Mouse (Mus musculus): ENCODE results near the gene Nadk. TPM values are rescaled to one million over a fixed set of nuclear protein-coding genes. Genes with fewer than 3 reads are reported as not detected.

The Nadk gene
- 85.3 and 86.3 TPM in 2 replicates for polyA plus RNA-seq (2012; rRNA removed)

DNA sequence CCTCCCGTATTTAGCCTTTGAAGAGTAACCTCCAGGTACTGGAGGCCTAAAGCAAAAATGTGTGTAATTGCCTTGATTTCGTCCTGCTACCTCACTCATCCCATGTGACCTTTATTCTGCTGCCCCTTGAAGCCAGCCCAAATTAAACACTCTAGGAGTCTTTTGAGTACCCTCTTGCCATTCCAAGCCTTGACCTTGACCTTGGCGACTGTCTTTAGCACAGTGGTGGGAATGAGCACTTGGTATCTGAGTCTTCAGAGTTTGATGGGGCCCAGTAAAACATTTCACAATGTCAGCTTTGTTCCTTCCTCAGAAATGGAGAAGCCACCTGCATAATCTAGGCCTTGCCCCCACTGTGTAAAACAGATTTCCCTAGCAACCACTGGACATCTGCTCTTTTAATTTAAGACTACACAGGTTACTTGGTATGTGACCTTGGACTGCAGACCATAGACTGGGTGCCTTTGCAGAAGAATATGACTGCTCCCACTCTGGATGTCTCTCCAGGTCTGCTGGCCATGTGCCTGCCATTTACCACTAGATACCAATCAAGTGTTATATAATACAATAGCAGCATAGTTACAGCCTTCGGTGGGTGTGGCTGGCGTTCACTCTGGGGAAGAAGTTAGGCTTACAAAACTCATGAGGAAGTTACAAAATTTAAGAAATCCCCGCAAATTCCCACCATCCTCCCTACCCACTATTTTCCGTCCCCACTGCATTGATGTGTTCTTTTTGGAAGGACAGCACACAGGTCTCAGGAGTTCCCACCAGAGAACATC is at the start of gene Nadk:
Gene Nadk (plus strand): TSS at position 718 of the 782 bp plus-strand sequence.

DNA sequence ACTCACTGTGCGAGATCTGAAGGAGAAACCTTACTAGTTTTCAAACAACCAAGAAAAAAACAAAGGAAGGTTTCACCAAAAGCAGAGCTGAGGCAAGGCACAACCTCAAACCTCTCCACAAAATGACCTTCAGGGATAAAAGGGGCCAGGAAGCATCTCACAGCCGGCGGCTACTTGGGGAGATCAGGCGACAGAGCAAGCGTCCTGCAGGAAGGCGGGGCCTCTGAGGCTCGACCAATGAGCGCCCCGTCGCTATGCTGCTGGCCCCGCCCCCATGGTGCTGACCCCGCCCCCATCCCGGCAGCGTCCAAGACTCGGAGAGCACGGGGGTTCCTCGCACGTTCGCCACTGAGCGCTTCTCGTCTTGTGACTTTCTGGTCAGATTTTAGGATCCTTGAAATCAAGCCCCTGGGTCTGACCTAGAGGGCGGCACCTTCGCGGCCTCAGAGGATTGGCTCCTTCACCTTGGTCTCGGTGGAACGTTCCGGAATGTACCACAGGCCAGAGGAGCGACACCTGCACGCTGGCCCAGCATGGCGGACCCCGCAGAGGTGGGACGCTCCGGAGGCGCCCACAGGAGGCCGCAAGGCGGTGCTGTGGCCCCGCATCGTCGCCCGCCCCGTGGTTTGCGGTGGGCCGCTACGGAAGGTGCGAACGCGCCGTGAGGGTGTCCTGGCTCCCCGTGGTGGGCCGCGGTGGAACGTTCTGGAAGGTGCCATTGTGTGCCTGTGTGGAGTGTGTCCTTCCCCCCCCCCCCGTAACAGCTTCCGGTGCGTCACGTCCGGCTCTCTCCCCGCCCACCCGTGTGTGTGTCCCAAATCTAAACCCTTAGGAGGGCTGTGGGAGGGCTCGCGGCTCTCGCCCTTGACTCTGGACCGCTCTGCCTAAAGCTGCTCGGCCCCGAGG is 39.2 kb downstream of the Nadk start, which contains the start of gene Slc35e2:
Gene Slc35e2 (plus strand): TSS at position 326 of the 906 bp plus-strand sequence.

DNA sequence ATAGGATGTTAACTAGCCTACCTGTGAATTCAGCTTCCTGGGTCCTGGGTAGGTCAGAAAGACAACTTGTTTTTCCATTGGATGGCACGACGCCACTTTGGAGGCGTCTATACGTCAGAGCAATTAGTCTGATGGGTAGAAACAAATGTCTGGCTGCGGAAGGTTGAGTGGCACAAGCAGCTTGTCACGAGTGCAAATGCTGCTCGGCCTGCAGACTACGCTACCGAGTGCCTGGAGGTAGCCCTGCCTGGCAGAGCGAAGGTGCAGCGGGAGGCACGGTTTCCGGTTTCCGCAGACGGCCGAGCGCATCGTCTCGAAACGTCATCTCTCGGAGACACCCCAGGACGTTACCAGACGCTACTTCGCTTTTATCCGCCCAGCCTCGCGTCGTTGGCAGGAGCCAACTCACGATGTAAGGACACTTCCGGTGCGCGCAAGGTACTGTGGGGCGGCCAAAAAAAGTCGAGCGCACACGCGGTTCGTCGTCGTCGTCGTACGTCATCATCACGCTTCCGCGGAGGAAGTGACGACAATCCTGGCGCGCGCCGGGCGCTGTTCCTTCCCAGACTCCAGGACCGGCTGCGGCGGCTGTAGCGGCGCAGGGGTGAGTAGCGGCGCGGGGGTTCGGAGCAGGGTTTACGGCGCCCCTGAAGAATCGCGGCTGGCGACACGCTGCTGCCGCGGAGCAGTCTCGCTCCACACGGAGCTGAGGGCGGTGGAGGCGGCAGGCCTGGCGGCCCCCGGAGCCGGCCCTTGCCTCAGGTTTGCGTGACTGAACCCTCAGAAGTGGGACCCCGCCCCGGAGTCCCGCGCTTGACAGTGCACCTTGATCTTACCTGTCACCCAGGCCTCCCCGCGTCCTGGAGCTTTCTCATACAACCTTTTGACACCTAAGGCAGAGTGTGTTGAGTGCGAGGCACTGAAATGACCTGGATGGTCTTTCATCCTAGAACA is 62.4 kb downstream of the Nadk start, which contains the start of gene Cdk11b:
Gene Cdk11b (plus strand): TSS at position 517 of the 954 bp plus-strand sequence.

Other genes with a start within 250 kb of the Nadk start
- gene Prkcz, start 201.0 kb upstream of the Nadk start, polyA plus RNA-seq (2012; rRNA removed): 11.9 and 16.3 TPM in 2 replicates
- gene Gabrd, start 164.3 kb upstream of the Nadk start, polyA plus RNA-seq (2012; rRNA removed): 0.05 and 0.13 TPM in 2 replicates
- gene Cfap74, start 153.2 kb upstream of the Nadk start, polyA plus RNA-seq (2012; rRNA removed): 0.13 and 0.15 TPM in 2 replicates
- 3.5 and 4.1 TPM in 2 replicates for gene Tmem52, start 93.3 kb upstream of the Nadk start, polyA plus RNA-seq (2012; rRNA removed)
- 252 and 264 TPM in 2 replicates for gene Gnb1, start 71.0 kb upstream of the Nadk start, polyA plus RNA-seq (2012; rRNA removed)
- 1.7 and 3.1 TPM in 2 replicates for gene Slc35e2, start 39.0 kb downstream of the Nadk start, polyA plus RNA-seq (2012; rRNA removed)
- gene Cdk11b, start 62.5 kb downstream of the Nadk start, polyA plus RNA-seq (2012; rRNA removed): 9.0 and 10.2 TPM in 2 replicates
- not detected in 2 replicates for gene Gm10563, start 83.0 kb downstream of the Nadk start, polyA plus RNA-seq (2012; rRNA removed)
- 18.8 and 26.7 TPM in 2 replicates for gene Mmp23, start 91.0 kb downstream of the Nadk start, polyA plus RNA-seq (2012; rRNA removed)
- 42.5 and 44.6 TPM in 2 replicates for gene Mib2, start 106.8 kb downstream of the Nadk start, polyA plus RNA-seq (2012; rRNA removed)
- gene Fndc10, start 132.0 kb downstream of the Nadk start, polyA plus RNA-seq (2012; rRNA removed): 16.5 and 25.8 TPM in 2 replicates
- 62.7 and 102 TPM in 2 replicates for gene Ssu72, start 142.4 kb downstream of the Nadk start, polyA plus RNA-seq (2012; rRNA removed)
- 0.37 and 1.4 TPM in 2 replicates for gene Tmem240, start 172.4 kb downstream of the Nadk start, polyA plus RNA-seq (2012; rRNA removed)
- 57.0 and 97.8 TPM in 2 replicates for gene Atad3a, start 198.7 kb downstream of the Nadk start, polyA plus RNA-seq (2012; rRNA removed)
- gene Vwa1, start 212.3 kb downstream of the Nadk start, polyA plus RNA-seq (2012; rRNA removed): 11.4 and 13.1 TPM in 2 replicates
- gene Tmem88b, start 223.5 kb downstream of the Nadk start, polyA plus RNA-seq (2012; rRNA removed): 0.18 and 0.28 TPM in 2 replicates
- gene Ankrd65, start 228.1 kb downstream of the Nadk start, polyA plus RNA-seq (2012; rRNA removed): 0.09 TPM in 1 of 2 replicates, not detected in the other
- gene Mrpl20, start 240.5 kb downstream of the Nadk start, polyA plus RNA-seq (2012; rRNA removed): 18.2 and 33.5 TPM in 2 replicates